Mouse (Mus musculus) ES-CJ7 (cell line): ENCODE measurements at regions not wholly inside any gene's neighbourhood (a gene's known extent, or its start where the extent isn't known, plus 50 kb on each side); places are given as distances from the start of the nearest gene placed in this dataset.
A peak's percentile ranks its signal among the peaks of the same experiment; 100 is the strongest.

Experiments used
- DNase-seq: peaks from one replicate; pipeline ENCODE4 v3.0.0; 2011; ENCODE audit warnings: low read depth, low spot score

GRCm38 (mm10) chr9:9368731-9369130, 129.8 kb upstream of the Arhgap42 start:
- DNase-seq, result no peak

- DNase-seq, result no peak
These were observed 103.7 kb upstream of the Arhgap42 start for GRCm38 (mm10) chr9:9342456-9343185.

- no peak for DNase-seq
These were observed 79.7 kb upstream of the Arhgap42 start for GRCm38 (mm10) chr9:9318624-9319023.

GRCm38 (mm10) chr9:9316021-9316420, 77.1 kb upstream of the Arhgap42 start:
- DNase-seq, result no peak

GRCm38 (mm10) chr9:9312274-9312673, 73.4 kb upstream of the Arhgap42 start:
- DNase-seq, result no peak

GRCm38 (mm10) chr9:9311627-9312265, 72.8 kb upstream of the Arhgap42 start:
- peak; percentile 35 for DNase-seq

- DNase-seq, result peak; percentile 64
These were observed 72.2 kb upstream of the Arhgap42 start for GRCm38 (mm10) chr9:9311040-9311583.

GRCm38 (mm10) chr9:9290767-9291166, 51.9 kb upstream of the Arhgap42 start:
- DNase-seq, result no peak

GRCm38 (mm10) chr9:9289570-9289969, 50.7 kb upstream of the Arhgap42 start:
- peak; percentile 34 for DNase-seq
